Mouse (Mus musculus) intestine, embryonic 15.5 days (tissue): ENCODE results near the gene Thoc6. TPM values are rescaled to one million over a fixed set of nuclear protein-coding genes. Genes with fewer than 3 reads are reported as not detected.

Source experiments
- ATAC-seq: fragments of 200-750 bp; cut with Nextera tagmentation; 2 replicates; pipeline ENCODE4 v1.8.0; 2017; ENCODE audit warnings: moderate TSS enrichment, moderate library complexity
- H3K27ac ChIP-seq: fragments of 300-500 bp; sonication (generic); 2 replicates; pipeline ENCODE4 v1.5.1; 2015; ENCODE audit warnings: mild to moderate bottlenecking, inconsistent platforms
- H3K27me3 ChIP-seq: fragments of 300-500 bp; sonication (generic); replicated peaks from 2 replicates; pipeline ENCODE4 v1.6.1; 2015; ENCODE audit warnings: inconsistent platforms
- H3K36me3 ChIP-seq: fragments of 300-500 bp; sonication (generic); 2 replicates; pipeline ENCODE4 v1.6.1; 2015; ENCODE audit warnings: inconsistent platforms
- H3K4me1 ChIP-seq: fragments of 300-500 bp; sonication (generic); replicated peaks from 2 replicates; pipeline ENCODE4 v1.6.1; 2015; ENCODE audit warnings: inconsistent platforms
- H3K4me2 ChIP-seq: fragments of 300-500 bp; sonication (generic); replicated peaks from 2 replicates; pipeline ENCODE4 v1.6.1; 2015; ENCODE audit warnings: mild to moderate bottlenecking, inconsistent platforms
- H3K4me3 ChIP-seq: fragments of 300-500 bp; sonication (generic); replicated peaks from 2 replicates; pipeline ENCODE4 v1.5.1; 2015; ENCODE audit warnings: inconsistent platforms
- H3K9ac ChIP-seq: fragments of 300-500 bp; sonication (generic); 2 replicates; pipeline ENCODE4 v1.6.1; 2015; ENCODE audit warnings: inconsistent platforms
- H3K9me3 ChIP-seq: fragments of 300-500 bp; sonication (generic); 2 replicates; pipeline ENCODE4 v1.6.1; 2016; ENCODE audit warnings: inconsistent platforms
- WGBS: fragments of 180-500 bp; shearing (Covaris S2); methylation state at CpG from one replicate; pipeline ENCODE4 v1.1.7; 2015; 5-methylcytosine and 5-hydroxymethylcytosine counted together
- polyA plus RNA-seq: library from polyadenylated mRNA; unstranded; fragments of >200 nt; fragmentation: Nextera tagmentation; extraction: Ambion mirVana; gene quantifications from 2 replicates; pipeline ENCODE4 v1.2.1, GENCODE M21; 2015

Gene Thoc6
- polyA plus RNA-seq, 1 experiment from 2014 or later = 43.0 TPM

- H3K9ac ChIP-seq = no peak overlapping the region
- peaks cover 14% of the 10 kb centered on the region; the same call in 1 of the 2 replicates for H3K4me1 ChIP-seq
- no peaks in the 10 kb centered on the region for H3K36me3 ChIP-seq
- H3K27me3 ChIP-seq = peaks cover 6% of the 10 kb centered on the region; the same call in 1 of the 2 replicates
- no peak overlapping the region for H3K4me2 ChIP-seq
- ATAC-seq = no peak
- no peaks in the 10 kb centered on the region for H3K9me3 ChIP-seq
- H3K27ac ChIP-seq = no peak overlapping the region
- 29% methylated on average over 3 of the region's 3 CpGs for WGBS
- no peak overlapping the region for H3K4me3 ChIP-seq
Observed at GRCm38 (mm10) chr17:23695801-23696200, 22.1 kb upstream of the Thoc6 start.

- Histone ChIP-seq H3K9ac (no peak overlapping the region), H3K27me3 (0 out of 2 replicates have a peak, but pooled peaks cover under 1% of the 10 kb centered on the region), H3K4me1 (peaks cover 13% of the 10 kb centered on the region; the same call in 1 of the 2 replicates), H3K4me2 (no peak overlapping the region), H3K27ac (no peak overlapping the region), H3K36me3 (no peaks in the 10 kb centered on the region), H3K9me3 (no peaks in the 10 kb centered on the region), H3K4me3 (no peak overlapping the region)
- 30% methylated on average over 1 of the region's 1 CpGs for WGBS
- ATAC-seq = peak; percentile 56
Observed at GRCm38 (mm10) chr17:23694491-23694890, 20.8 kb upstream of the Thoc6 start.

DNA sequence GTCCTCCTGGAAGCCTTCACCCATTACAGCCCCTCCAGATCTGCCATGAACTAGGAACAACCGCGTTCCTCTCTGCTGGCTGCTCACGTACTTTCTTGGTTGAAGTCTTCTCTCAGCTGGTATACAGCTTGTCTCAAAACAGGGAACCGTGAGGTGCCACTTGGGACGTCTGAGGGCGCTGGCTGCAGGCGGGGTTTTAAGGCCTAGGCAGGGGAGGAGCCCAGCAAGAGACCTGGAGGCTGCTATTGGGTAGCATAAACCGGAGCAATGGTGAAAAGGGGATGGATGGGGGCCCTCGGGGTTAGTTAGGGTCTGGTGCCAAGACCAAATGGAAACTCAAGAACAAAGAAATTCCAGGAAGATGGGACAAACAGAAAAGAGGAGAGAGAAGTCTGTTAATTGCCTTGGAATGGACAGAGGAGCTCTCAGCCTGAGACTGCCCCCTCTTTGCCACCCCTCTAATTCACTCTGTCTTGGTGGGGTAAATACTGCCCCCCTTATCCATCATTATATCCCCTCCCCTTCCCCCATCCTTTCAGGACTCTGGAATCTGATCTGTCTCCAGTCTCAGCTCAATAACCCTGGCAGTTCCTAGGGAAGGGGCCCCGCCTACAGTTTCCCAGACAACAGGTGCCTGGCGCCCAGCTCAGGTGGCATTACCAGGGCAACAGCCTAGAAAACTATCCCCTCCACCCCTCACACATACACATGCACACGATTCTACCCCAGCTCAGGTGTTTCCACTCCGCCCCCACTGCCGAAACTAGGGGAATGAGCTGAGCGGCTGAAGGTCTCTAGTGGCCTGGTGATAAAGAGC, 10.4 kb upstream of the Thoc6 start, which contains the start of gene Cldn9:
Gene Cldn9 (minus strand): TSS at position 171 of the 817 bp plus-strand sequence.
- 30% methylated on average over 15 of the region's 15 CpGs for WGBS
- H3K4me1 ChIP-seq = peaks cover 27% of the 10 kb centered on the region
- no peak within 1 kb of the TSS for H3K9ac ChIP-seq
- H3K27me3 ChIP-seq = peaks cover 33% of the 10 kb centered on the region
- H3K36me3 ChIP-seq = no peaks in the 10 kb centered on the region
- H3K9me3 ChIP-seq = no peaks in the 10 kb centered on the region
- no peak within 1 kb of the TSS for H3K4me3 ChIP-seq
- H3K4me2 ChIP-seq = no peak within 1 kb of the TSS
- peak; percentile 25; the same call in 1 of the 2 replicates for ATAC-seq
- H3K27ac ChIP-seq = no peak within 1 kb of the TSS

DNA sequence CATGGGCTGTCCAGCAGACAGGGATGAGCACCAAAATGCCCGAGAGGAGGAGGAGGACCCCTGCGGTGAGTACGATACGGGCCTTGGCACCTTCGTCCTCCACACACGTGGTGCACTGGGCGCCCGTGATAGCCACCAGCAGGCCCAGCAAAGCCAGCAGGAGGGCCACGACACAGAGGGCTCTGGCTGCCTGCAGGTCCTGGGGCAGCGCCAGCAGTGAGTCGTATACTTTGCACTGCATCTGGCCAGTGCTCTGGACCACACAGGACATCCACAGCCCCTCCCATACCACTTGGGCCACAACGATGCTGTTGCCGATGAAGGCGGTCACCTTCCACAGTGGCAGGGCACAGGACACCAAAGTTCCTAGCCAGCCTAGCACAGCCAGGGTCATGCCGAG, 9.5 kb upstream of the Thoc6 start:
- Histone ChIP-seq H3K9me3 (no peaks in the 10 kb centered on the region), H3K36me3 (no peaks in the 10 kb centered on the region), H3K9ac (no peak overlapping the region), H3K4me1 (peaks cover 28% of the 10 kb centered on the region), H3K4me3 (no peak overlapping the region), H3K27me3 (peaks cover 38% of the 10 kb centered on the region), H3K4me2 (no peak overlapping the region), H3K27ac (no peak overlapping the region)
- 24% methylated on average over 15 of the region's 15 CpGs for WGBS
- no peak for ATAC-seq

DNA sequence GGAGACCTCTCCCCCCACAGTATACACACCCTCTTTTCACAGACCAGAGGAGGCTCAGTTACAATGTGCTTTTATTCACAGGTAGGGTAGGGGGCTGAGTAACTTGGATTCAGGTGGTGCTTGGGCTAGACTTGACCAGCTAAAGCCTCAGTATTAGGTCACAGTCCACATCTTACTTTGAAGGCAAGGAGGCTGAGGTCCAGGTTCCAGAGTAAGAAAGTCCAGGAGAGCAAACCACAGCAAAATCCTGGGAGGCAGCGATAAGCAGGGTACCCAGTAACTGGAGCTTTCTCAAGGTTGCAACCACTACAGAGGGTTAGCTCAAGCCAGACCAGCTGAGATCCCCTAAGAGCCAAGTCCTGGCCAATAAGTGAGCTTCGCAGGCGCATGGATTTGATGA, 8.8 kb upstream of the Thoc6 start:
- H3K36me3 ChIP-seq = no peaks in the 10 kb centered on the region

GRCm38 (mm10) chr17:23682092-23682491, 8.4 kb upstream of the Thoc6 start:
- Histone ChIP-seq H3K4me1 (peaks cover 28% of the 10 kb centered on the region), H3K27ac (peak overlapping the region; percentile 2; the same call in 1 of the 2 replicates)
- peak; percentile 26; the same call in 1 of the 2 replicates for ATAC-seq

More for the DNA sequence above, 8.8 kb upstream of the Thoc6 start:
- Histone ChIP-seq H3K4me2 (no peak overlapping the region), H3K4me3 (no peak overlapping the region), H3K4me1 (peaks cover 28% of the 10 kb centered on the region), H3K27ac (no peak overlapping the region), H3K27me3 (peaks cover 38% of the 10 kb centered on the region), H3K9me3 (no peaks in the 10 kb centered on the region), H3K9ac (no peak overlapping the region)
- ATAC-seq = no peak
- 58% methylated on average over 3 of the region's 3 CpGs for WGBS

DNA sequence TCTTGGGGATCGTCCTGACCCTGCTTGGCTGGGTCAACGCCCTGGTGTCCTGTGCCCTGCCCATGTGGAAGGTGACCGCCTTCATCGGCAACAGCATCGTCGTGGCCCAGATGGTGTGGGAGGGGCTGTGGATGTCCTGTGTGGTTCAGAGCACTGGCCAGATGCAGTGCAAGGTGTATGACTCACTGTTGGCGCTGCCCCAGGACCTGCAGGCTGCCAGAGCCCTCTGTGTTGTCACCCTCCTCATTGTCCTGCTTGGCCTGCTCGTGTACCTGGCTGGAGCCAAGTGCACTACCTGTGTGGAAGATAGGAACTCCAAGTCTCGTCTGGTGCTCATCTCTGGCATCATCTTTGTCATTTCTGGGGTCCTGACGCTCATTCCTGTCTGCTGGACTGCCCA, 7.4 kb upstream of the Thoc6 start:
- 50% methylated on average over 10 of the region's 10 CpGs for WGBS
- H3K9ac ChIP-seq = no peak overlapping the region
- H3K4me3 ChIP-seq = no peak overlapping the region
- H3K9me3 ChIP-seq = no peaks in the 10 kb centered on the region
- H3K27me3 ChIP-seq = peaks cover 38% of the 10 kb centered on the region
- peaks cover 35% of the 10 kb centered on the region for H3K4me1 ChIP-seq
- ATAC-seq = no peak
- H3K36me3 ChIP-seq = no peaks in the 10 kb centered on the region
- H3K4me2 ChIP-seq = peak overlapping the region; percentile 14
- H3K27ac ChIP-seq = no peak overlapping the region

More at GRCm38 (mm10) chr17:23682092-23682491, 8.4 kb upstream of the Thoc6 start:
- 37% methylated on average over 4 of the region's 4 CpGs for whole genome bisulfite sequencing
- H3K4me2 ChIP-seq = no peak overlapping the region
- no peak overlapping the region for H3K4me3 ChIP-seq
- H3K9ac ChIP-seq = no peak overlapping the region
- H3K9me3 ChIP-seq = no peaks in the 10 kb centered on the region
- peaks cover 38% of the 10 kb centered on the region for H3K27me3 ChIP-seq
- H3K36me3 ChIP-seq = no peaks in the 10 kb centered on the region

- Histone ChIP-seq H3K27me3 (peaks cover 38% of the 10 kb centered on the region), H3K9ac (no peak overlapping the region), H3K27ac (no peak overlapping the region), H3K4me2 (peak overlapping the region; percentile 62), H3K4me3 (0 out of 2 replicates have a peak overlapping the region, but pooled peaks have one; percentile 32), H3K36me3 (no peaks in the 10 kb centered on the region), H3K4me1 (peaks cover 43% of the 10 kb centered on the region), H3K9me3 (no peaks in the 10 kb centered on the region)
- ATAC-seq = no peak
- 51% methylated on average over 9 of the region's 9 CpGs for WGBS
Observed at GRCm38 (mm10) chr17:23680336-23680735, 6.7 kb upstream of the Thoc6 start.

DNA sequence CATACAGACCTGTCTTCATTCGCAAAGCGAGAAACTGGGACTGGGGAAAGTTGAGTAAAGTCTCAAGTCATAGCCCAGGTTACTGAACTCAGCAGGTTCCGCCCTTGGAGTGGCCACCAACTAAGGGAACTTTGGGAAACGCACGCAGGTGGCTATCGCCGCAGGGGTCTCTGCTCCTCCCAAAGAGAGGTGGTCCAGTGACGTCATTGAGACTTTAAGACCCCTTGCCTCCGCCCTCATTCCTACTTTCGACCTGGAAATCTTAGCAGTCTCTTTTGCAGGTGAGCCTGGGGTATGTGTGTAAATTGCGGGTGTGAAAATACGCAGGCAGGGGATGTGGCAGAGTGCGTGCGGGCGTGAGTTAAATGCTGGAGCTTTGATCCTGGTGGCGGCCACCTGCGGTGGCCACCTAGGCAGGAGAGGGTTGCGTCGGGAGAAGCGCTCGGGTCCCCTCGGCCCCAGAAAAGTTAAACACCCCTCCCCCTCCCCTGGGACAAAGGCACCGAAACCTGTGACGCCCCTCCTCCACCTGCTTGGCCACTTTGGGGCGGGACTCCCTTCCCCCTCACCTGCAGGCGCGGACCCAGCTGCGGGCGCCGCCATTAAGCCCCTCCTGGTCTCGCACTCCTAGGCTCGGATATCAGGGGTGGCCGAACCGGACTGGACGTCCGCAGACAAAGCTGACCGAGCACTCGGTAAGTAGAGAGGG, 5.6 kb upstream of the Thoc6 start, which contains the start of gene Cldn6:
Gene Cldn6 (plus strand): TSS at position 123 of the 709 bp plus-strand sequence.
- 3% methylated on average over 35 of the region's 38 CpGs for WGBS
- peak within 1 kb of the TSS; percentile 32 for H3K4me3 ChIP-seq
- H3K27me3 ChIP-seq = peaks cover 38% of the 10 kb centered on the region
- H3K9ac ChIP-seq = peak within 1 kb of the TSS; percentile 28
- peaks cover 53% of the 10 kb centered on the region for H3K4me1 ChIP-seq
- no peaks in the 10 kb centered on the region for H3K36me3 ChIP-seq
- no peaks in the 10 kb centered on the region for H3K9me3 ChIP-seq
- H3K4me2 ChIP-seq = peak within 1 kb of the TSS; percentile 62
- peak within 1 kb of the TSS; percentile 27; the same call in 1 of the 2 replicates for H3K27ac ChIP-seq
- no peak for ATAC-seq

GRCm38 (mm10) chr17:23677236-23677679, 3.6 kb upstream of the Thoc6 start, which contains the start of gene Tnfrsf12a:
Gene Tnfrsf12a, minus strand, starts transcription at chr17:23677468.
- WGBS = 0% methylated on average over 34 of the region's 34 CpGs
- peak within 1 kb of the TSS; percentile 66 for H3K27ac ChIP-seq
- peak; percentile 44 for ATAC-seq
- peak within 1 kb of the TSS; percentile 60 for H3K9ac ChIP-seq
- no peaks in the 10 kb centered on the region for H3K36me3 ChIP-seq
- H3K4me3 ChIP-seq = peak within 1 kb of the TSS; percentile 54
- peaks cover 51% of the 10 kb centered on the region for H3K4me1 ChIP-seq
- H3K4me2 ChIP-seq = peak within 1 kb of the TSS; percentile 96
- peaks cover 29% of the 10 kb centered on the region for H3K27me3 ChIP-seq
- H3K9me3 ChIP-seq = no peaks in the 10 kb centered on the region

- Histone ChIP-seq H3K4me3 (peak overlapping the region; percentile 54), H3K27ac (peak overlapping the region; percentile 66; the same call in 1 of the 2 replicates), H3K4me1 (peaks cover 45% of the 10 kb centered on the region), H3K27me3 (peaks cover 29% of the 10 kb centered on the region), H3K36me3 (no peaks in the 10 kb centered on the region), H3K4me2 (peak overlapping the region; percentile 96), H3K9me3 (no peaks in the 10 kb centered on the region), H3K9ac (peak overlapping the region; percentile 60)
- ATAC-seq = no peak
- 1% methylated on average over 37 of the region's 37 CpGs for WGBS
Observed at GRCm38 (mm10) chr17:23676473-23677031, 2.9 kb upstream of the Thoc6 start.
